ENCODE assay signal across 11 mouse cellular contexts in genomic region chr5:128703688-128704087, GRCm38 (mm10). TPM values are rescaled to one million over a fixed set of nuclear protein-coding genes. Genes with fewer than 3 reads are reported as not detected.
DNase-seq lines count a peak whose midpoint lies in the region; ATAC-seq and TF ChIP-seq lines count a peak whose summit lies in the region.
"Had no signal": no experiment of that assay in that cellular context is flagged by ENCODE, and none has a peak within 500 bp of the region (broad histone marks: within the 10 kb centered on the region; RNA-seq: fewer than 3 reads in every experiment).

No protein-coding gene starts in this region.

- no peak for DNase-seq in forebrain, embryonic 11.5 days (ENCODE audit: low spot score)
- no peak for DNase-seq in lung, postnatal 10 days
- DNase-seq in midbrain, embryonic 11.5 days (ENCODE audit: low spot score, missing footprints) = peak; percentile 89
- no peak for DNase-seq in thymus, postnatal 14 days
- DNase-seq in thymus, adult 2 months = no peak
- DNase-seq: gastrocnemius, postnatal 14 days; spleen, adult 18-20 months had no signal

- 0 out of 2 replicates have a peak, but pooled peaks cover 1% of the 10 kb centered on the region for H3K4me1 ChIP-seq in forebrain, embryonic 11.5 days (replicated peaks; ENCODE audit: control insufficient read depth, insufficient read depth, low read length)
- 0 out of 2 replicates have a peak, but pooled peaks cover 6% of the 10 kb centered on the region for H3K4me1 ChIP-seq in forebrain, embryonic 13.5 days
- peaks cover 2% of the 10 kb centered on the region; the same call in 1 of the 2 replicates for H3K4me1 ChIP-seq in lung, embryonic 16.5 days (replicated peaks; ENCODE audit: control insufficient read depth, insufficient read depth, low read length)
- peaks cover 3% of the 10 kb centered on the region; the same call in 1 of the 2 replicates for H3K4me1 ChIP-seq in midbrain, embryonic 11.5 days (ENCODE audit: control insufficient read depth, insufficient read depth, low read length)
- H3K4me1 ChIP-seq in liver, embryonic 12.5 days = no peaks in the 10 kb centered on the region
- no peaks in the 10 kb centered on the region for H3K4me1 ChIP-seq in thymus, adult 2 months (replicated peaks; ENCODE audit: control insufficient read depth, insufficient read depth, low read length)

- no peak for TF ChIP-seq CTCF in thymus, adult 2 months (IDR thresholded peaks at IDR 0.05; ENCODE audit: borderline replicate concordance, control insufficient read depth, extremely low read depth, insufficient read depth, low read length, poor library complexity)

- WGBS in forebrain, embryonic 11.5 days = 10% methylated on average over 10 of the region's 10 CpGs
- 11% methylated on average over 10 of the region's 10 CpGs for WGBS in forebrain, embryonic 13.5 days
- WGBS in lung, embryonic 16.5 days = 29% methylated on average over 10 of the region's 10 CpGs
- 6% methylated on average over 10 of the region's 10 CpGs for WGBS in midbrain, embryonic 11.5 days
- 52% methylated on average over 10 of the region's 10 CpGs for WGBS in liver, embryonic 12.5 days (ENCODE audit: insufficient replicate concordance)
- 66% methylated on average over 10 of the region's 10 CpGs for WGBS in thymus, adult 2 months

- no peak overlapping the region for H3K4me3 ChIP-seq in forebrain, embryonic 11.5 days (ENCODE audit: low read depth, low read length)
- H3K4me3 ChIP-seq in forebrain, embryonic 13.5 days = no peak overlapping the region
- no peak overlapping the region for H3K4me3 ChIP-seq in lung, embryonic 16.5 days (ENCODE audit: low read length)
- no peak overlapping the region for H3K4me3 ChIP-seq in midbrain, embryonic 11.5 days (ENCODE audit: low read depth, low read length)
- H3K4me3 ChIP-seq in liver, embryonic 12.5 days = no peak overlapping the region
- H3K4me3 ChIP-seq in thymus, adult 2 months (ENCODE audit: control insufficient read depth, insufficient read depth, low read length) = no peak overlapping the region

- ATAC-seq in forebrain, embryonic 11.5 days (replicated peaks; ENCODE audit: low FRiP score) = no peak
- no peak for ATAC-seq in forebrain, embryonic 13.5 days
- ATAC-seq in lung, embryonic 16.5 days (ENCODE audit: low read depth) = no peak
- ATAC-seq in midbrain, embryonic 11.5 days (ENCODE audit: low FRiP score) = peak; percentile 52
- no peak for ATAC-seq in liver, embryonic 12.5 days

- TF ChIP-seq POLR2A in thymus, adult 2 months (IDR thresholded peaks at IDR 0.05; ENCODE audit: control insufficient read depth, extremely low read depth, insufficient read depth, low read length, poor library complexity) = no peak

- H3K36me3 ChIP-seq in forebrain, embryonic 11.5 days (ENCODE audit: control insufficient read depth, insufficient read depth, low read length) = no peaks in the 10 kb centered on the region
- H3K36me3 ChIP-seq in forebrain, embryonic 13.5 days (ENCODE audit: poor library complexity, severe bottlenecking) = no peaks in the 10 kb centered on the region
- H3K36me3 ChIP-seq in lung, embryonic 16.5 days (ENCODE audit: control insufficient read depth, insufficient read depth, low read length) = no peaks in the 10 kb centered on the region
- no peaks in the 10 kb centered on the region for H3K36me3 ChIP-seq in midbrain, embryonic 11.5 days (ENCODE audit: control insufficient read depth, insufficient read depth, low read length)
- H3K36me3 ChIP-seq in liver, embryonic 12.5 days = no peaks in the 10 kb centered on the region
- no peaks in the 10 kb centered on the region for H3K36me3 ChIP-seq in thymus, adult 2 months (ENCODE audit: control insufficient read depth, insufficient read depth, low read length)

- H3K9ac ChIP-seq in forebrain, embryonic 11.5 days (ENCODE audit: low read length) = no peak overlapping the region
- no peak overlapping the region for H3K9ac ChIP-seq in forebrain, embryonic 13.5 days
- H3K9ac ChIP-seq in lung, embryonic 16.5 days (ENCODE audit: low read length) = no peak overlapping the region
- H3K9ac ChIP-seq in midbrain, embryonic 11.5 days (ENCODE audit: low read length) = no peak overlapping the region
- H3K9ac ChIP-seq in liver, embryonic 12.5 days = no peak overlapping the region

- peak overlapping the region; percentile 24; the same call in 1 of the 2 replicates for H3K4me2 ChIP-seq in forebrain, embryonic 11.5 days (ENCODE audit: low read depth, low read length, severe bottlenecking)
- no peak overlapping the region; the same call in 1 of the 2 replicates for H3K4me2 ChIP-seq in forebrain, embryonic 13.5 days
- H3K4me2 ChIP-seq in lung, embryonic 16.5 days (ENCODE audit: low read depth, low read length) = peak overlapping the region; percentile 42
- H3K4me2 ChIP-seq in midbrain, embryonic 11.5 days = peak overlapping the region; percentile 22
- H3K4me2 ChIP-seq in liver, embryonic 12.5 days = no peak overlapping the region

- H3K9me3 ChIP-seq in forebrain, embryonic 11.5 days (ENCODE audit: control insufficient read depth, low read length) = no peaks in the 10 kb centered on the region
- H3K9me3 ChIP-seq in forebrain, embryonic 13.5 days (replicated peaks) = peaks cover 6% of the 10 kb centered on the region
- no peaks in the 10 kb centered on the region for H3K9me3 ChIP-seq in lung, embryonic 16.5 days (ENCODE audit: control insufficient read depth, low read length)
- H3K9me3 ChIP-seq in midbrain, embryonic 11.5 days (ENCODE audit: control insufficient read depth, low read length) = no peaks in the 10 kb centered on the region
- H3K9me3 ChIP-seq in liver, embryonic 12.5 days (replicated peaks) = 0 out of 2 replicates have a peak, but pooled peaks cover 3% of the 10 kb centered on the region

- no peaks in the 10 kb centered on the region for H3K27me3 ChIP-seq in forebrain, embryonic 11.5 days (ENCODE audit: control insufficient read depth, insufficient read depth, low read length)
- H3K27me3 ChIP-seq in forebrain, embryonic 13.5 days = no peaks in the 10 kb centered on the region
- H3K27me3 ChIP-seq in lung, embryonic 16.5 days (ENCODE audit: control insufficient read depth, insufficient read depth, low read depth, low read length) = no peaks in the 10 kb centered on the region
- H3K27me3 ChIP-seq in midbrain, embryonic 11.5 days (ENCODE audit: control insufficient read depth, insufficient read depth, low read length) = no peaks in the 10 kb centered on the region; the same call in 1 of the 2 replicates
- H3K27me3 ChIP-seq in liver, embryonic 12.5 days (replicated peaks) = no peaks in the 10 kb centered on the region
- H3K27me3 ChIP-seq in thymus, adult 2 months (ENCODE audit: control insufficient read depth, insufficient read depth, low read length) = no peaks in the 10 kb centered on the region

- no peak overlapping the region for H3K27ac ChIP-seq in forebrain, embryonic 11.5 days (ENCODE audit: low read depth, low read length)
- no peak overlapping the region for H3K27ac ChIP-seq in forebrain, embryonic 13.5 days
- no peak overlapping the region for H3K27ac ChIP-seq in lung, embryonic 16.5 days (ENCODE audit: low read length)
- no peak overlapping the region for H3K27ac ChIP-seq in midbrain, embryonic 11.5 days (ENCODE audit: low read depth, low read length)
- no peak overlapping the region for H3K27ac ChIP-seq in liver, embryonic 12.5 days
- no peak overlapping the region for H3K27ac ChIP-seq in thymus, adult 2 months (ENCODE audit: control insufficient read depth, insufficient read depth, low read length)

RNA-seq across cellular contexts. Expression of gene Piwil1, which starts 1.4 kb away (rescaled TPM):
- polyA plus RNA-seq in forebrain, embryonic 11.5 days (2014; fragmentation: Nextera tagmentation; extraction: Ambion mirVana) = not detected in 2 replicates
- 0.16 TPM in 1 of 2 replicates, not detected in the other for polyA plus RNA-seq in forebrain, embryonic 13.5 days (2015; fragmentation: Nextera tagmentation; extraction: Ambion mirVana)
- polyA plus RNA-seq in lung, embryonic 16.5 days (2015; fragmentation: Nextera tagmentation; extraction: Ambion mirVana) = not detected in 2 replicates
- polyA plus RNA-seq in midbrain, embryonic 11.5 days (2014; fragmentation: Nextera tagmentation; extraction: Ambion mirVana) = 0.14 TPM in 1 of 2 replicates, not detected in the other
- not detected in 2 replicates for polyA plus RNA-seq in liver, embryonic 12.5 days (2016; fragmentation: Nextera tagmentation; extraction: Ambion mirVana)
- polyA plus RNA-seq in thymus, adult 2 months (2012; rRNA removed) = 0.05 and 0.08 TPM in 2 replicates
- polyA plus RNA-seq: kidney, embryonic 14.5 days had no signal

Comparison
In these comparisons a context has a peak if more than half of its experiments do, and no peak if none do; other contexts are left out.
1. H3K4me2 ChIP-seq: peak in forebrain, embryonic 11.5 days (single experiment), lung, embryonic 16.5 days (single experiment) and midbrain, embryonic 11.5 days (single experiment); none in forebrain, embryonic 13.5 days (single experiment) and liver, embryonic 12.5 days (single experiment).